Mouse (Mus musculus): ENCODE measurements around the gene Neurod1.

The Neurod1 gene

DNA sequence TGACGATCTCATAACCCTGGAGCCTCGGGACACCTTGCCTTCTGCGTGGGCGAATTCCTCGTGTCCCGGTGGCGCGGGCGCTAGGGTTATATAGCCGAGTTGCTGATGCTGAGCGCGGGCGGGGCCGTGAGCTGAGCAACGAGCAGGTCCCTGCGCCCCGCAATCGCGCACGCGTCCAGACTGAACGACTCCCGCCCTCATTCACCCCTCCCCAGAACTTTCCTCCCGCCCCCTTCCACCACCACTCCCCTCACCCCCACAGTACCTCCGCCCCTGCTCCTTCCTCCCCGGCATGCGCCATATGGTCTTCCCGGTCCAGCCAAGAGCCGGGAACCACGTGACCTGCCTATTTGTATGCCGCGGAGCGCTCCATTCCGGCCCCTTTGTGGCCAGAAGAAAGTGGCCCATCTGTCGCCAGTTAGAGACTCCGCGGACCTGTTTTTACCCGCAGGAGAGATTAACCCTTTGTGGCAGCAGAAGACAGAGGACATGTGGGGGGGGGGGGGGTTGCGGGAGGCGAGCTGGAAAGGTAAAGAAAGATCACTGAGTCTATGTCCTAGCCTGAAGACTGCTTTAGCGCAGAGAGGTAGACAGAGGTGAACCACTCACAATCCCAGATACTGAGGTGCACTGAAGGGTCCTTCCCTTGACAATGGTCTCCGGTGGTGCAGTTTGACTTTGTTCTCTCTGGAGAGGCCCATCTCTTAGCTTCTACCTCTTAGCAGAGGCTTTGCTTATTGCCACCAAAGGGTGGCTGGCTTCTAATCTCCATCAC lies at the start of gene Neurod1, which contains the start of gene Cerkl:
Gene Neurod1, minus strand, starts transcription at position 177 of the 775 bp plus-strand sequence.
Gene Cerkl, minus strand, starts transcription at position 211 of the 775 bp plus-strand sequence.
- DNase-seq (ENCODE audit: low read depth, low spot score) = peak; percentile 89

DNA sequence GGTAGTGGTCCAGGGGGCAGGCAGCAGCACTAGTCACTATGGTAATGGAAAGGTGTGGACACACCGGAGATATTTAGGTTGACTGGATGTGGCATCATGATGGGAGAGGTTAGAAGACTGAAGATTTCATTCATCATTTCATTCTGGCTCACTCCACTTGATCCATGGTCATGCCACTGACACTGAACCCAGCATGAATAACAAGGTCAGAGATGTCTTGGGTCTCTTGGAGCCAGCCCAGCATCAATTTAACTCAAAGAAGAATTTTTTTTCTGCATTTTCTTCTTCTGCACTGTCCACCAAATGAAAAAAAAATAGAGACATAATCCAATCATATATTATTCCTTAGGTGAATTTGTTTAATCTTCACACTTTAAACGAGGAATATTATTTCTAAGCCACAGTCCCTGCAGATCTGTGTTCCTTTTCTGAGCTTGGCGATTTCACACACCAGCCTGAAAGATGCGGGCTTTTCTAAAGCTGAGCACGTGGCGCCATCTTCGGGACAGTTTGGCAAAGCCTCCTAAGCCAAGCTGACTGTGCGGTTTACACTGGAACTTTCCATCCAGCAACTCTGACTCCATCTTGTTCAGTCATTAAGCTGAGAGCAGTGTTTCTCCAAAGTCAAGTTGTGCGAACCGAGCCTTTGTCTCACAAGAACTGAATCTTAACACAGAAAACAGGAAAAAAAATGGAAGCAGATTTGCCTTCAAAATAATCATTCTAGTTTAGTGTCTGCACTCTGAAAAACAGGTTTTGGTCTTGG lies 42.6 kb upstream of the Neurod1 start:
- peak; percentile 83 for DNase-seq (ENCODE audit: low read depth, low spot score)

DNA sequence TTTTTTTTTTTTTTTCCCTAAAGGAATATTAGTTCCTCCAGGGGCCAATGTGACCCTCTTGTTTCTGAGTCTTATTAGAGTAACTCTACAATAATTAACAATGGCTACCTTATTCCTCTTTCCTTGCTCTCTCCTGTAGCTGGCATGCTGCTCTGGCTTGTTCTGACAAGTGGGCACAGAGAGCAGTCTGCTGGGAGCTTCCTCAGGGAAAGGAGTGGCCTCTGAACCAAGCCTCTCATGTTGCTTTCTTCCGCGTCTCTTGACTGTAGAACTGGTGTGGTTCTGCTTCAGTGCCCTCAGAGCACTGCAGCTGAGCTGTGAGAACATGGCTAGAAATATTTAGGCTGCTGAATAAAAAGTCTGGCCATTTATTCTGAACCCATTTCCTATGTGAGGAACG lies 28.6 kb upstream of the Neurod1 start:
- no peak for DNase-seq (ENCODE audit: low read depth, low spot score)

DNA sequence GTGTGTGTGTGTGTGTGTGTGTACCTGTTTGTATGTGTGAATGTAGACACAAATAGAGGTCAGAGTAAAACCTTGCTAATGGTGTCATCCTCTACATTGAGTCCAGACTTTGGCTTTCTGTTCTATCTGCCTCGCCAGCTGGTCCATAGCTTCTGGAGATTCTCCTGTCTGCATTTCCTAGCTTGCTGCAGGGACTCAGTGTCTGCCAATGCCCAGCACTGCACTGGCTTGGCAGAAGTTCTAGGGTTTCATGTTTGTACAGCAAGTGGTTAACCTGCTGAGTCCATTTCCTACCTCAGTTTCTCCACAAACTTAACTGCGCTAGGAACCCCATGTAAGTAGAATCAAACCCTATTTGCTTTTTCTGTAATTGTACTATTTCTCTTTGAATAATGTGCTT lies 26.0 kb upstream of the Neurod1 start:
- no peak for DNase-seq (ENCODE audit: low read depth, low spot score)

- DNase-seq (ENCODE audit: low read depth, low spot score) = no peak
Observed at GRCm38 (mm10) chr2:79462411-79462810, 5.9 kb upstream of the Neurod1 start.

DNA sequence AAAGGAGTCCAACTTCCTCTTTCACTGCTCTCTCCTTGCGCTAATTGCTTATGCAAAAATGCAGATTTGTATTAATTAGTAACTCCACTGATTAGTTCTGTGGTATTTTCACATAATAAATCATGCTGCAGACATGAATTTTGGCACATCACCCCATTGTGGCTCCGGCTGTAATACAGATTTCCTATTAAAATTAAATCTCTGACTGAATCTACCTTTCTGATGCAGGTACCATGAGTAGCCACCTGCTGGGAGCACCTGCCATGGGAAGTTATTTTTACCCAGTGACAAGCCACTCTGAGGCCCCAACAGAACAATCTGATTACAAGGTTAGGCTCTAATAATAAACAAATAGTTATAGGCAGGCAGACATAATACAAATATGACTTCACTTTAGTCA lies 5.3 kb upstream of the Neurod1 start:
- DNase-seq (ENCODE audit: low read depth, low spot score) = no peak

DNA sequence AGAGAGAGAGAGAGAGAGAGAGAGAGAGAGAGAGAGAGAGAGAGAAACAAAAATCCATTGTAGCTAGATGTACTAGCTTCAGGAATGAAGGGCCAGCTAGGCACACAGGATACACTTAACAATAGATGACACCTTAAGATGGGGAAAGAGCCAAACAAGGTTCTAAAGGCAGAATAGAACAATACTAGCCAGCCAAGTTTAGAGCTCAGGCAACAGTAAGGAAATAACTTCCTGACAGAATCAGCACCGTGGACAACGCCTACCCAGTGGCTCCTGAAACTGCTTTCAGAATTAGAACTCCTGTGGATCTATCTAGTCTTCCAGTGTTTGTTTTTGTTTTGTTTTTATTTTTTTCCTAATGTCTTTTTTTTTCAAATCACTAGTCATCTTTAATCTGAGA lies 4.0 kb upstream of the Neurod1 start:
- DNase-seq (ENCODE audit: low read depth, low spot score) = peak; percentile 44

GRCm38 (mm10) chr2:79460107-79460506 lies 3.6 kb upstream of the Neurod1 start:
- no peak for DNase-seq (ENCODE audit: low read depth, low spot score)

DNA sequence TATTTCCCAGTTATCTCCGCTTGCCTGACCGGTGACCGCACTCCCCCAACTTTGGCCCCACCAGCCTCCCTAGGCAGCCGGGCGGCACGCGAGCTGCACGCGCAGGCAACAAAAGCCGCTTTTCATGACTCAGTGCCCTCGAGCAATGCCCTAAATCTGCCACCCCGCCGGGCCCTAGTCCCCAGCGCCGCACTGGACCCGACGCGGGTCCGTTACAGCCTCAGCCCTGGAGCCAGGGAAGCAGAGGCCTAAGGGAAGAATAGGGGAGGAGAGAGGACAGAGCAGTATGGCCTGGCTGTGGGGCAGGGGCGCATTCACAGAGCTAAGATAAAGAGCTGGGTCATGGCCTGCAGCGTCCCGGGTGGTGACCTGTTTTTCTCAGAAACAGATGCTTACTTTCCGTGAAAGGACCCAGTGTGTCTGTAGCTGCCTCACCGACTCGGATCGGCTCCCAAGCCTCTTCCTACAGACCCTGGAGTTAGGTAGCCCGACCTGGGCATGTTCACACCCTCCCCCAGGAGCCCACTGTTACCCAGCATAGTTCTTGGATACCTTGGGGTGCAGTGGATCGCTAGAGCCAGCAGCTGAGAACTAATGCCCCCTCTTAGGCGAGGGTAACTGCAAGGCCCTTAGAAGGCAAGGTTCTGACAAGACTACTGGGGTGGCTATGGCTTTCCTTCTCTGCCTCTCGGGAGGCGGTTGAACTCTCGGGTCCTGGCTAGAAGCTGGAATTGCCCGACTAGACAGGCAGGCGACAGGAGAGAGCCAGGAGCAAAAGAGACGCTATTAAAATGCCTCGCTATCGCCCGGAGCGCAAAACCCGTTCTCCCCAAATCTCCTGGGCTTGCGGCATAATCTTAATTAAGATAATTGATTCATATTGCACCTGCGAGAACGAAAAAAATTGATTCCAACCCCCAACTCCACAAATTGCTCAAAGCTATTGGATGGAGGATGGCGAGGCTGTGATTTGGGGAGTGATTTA lies 2.8 kb upstream of the Neurod1 start:
- DNase-seq (ENCODE audit: low read depth, low spot score) = peak; percentile 17

DNA sequence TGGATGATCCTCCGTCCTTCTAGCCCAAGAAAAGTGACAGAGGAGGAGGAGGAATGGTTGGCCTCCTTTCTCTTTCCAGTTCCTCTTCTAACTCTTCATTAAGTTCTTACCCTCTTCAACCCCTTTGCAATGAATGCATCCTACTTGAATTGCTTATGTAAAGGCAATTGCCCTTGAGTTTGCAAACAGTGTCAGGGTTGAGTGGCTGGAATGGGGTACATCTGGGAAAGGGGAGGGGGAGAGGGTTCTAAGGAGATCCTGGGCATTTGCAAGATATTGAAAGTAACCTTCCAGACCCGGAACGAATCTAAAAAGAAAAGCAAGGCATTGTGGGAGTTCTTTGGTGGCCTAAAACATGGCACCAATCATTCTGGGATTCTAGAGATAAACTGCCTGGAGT lies 1.4 kb upstream of the Neurod1 start:
- DNase-seq (ENCODE audit: low read depth, low spot score) = peak; percentile 15

GRCm38 (mm10) chr2:79457434-79457833 lies 883 bp upstream of the Neurod1 start:
- DNase-seq (ENCODE audit: low read depth, low spot score) = no peak

DNA sequence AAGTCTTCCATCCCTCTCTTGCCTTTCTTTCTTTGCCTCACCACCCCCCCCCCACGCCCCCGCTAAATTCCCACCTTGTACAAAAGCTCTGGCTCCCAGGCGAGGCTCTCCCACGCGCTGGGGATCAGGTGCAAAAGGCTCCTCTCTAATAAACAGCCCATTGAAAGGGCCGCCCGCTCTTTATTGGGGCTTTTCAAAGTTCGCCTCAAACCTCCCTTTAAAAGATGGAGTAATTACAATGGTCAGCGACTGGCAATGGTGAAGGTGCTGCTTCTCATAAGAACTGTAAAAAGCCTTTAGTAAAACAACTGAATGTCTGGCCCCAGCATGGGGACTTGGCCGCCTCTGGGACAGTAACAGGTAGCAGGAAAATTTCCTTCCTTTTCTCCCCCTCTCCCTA lies 905 bp downstream of the Neurod1 start:
- no peak for DNase-seq (ENCODE audit: low read depth, low spot score)

GRCm38 (mm10) chr2:79454786-79455446 lies 1.6 kb downstream of the Neurod1 start:
- DNase-seq (ENCODE audit: low read depth, low spot score) = no peak

DNA sequence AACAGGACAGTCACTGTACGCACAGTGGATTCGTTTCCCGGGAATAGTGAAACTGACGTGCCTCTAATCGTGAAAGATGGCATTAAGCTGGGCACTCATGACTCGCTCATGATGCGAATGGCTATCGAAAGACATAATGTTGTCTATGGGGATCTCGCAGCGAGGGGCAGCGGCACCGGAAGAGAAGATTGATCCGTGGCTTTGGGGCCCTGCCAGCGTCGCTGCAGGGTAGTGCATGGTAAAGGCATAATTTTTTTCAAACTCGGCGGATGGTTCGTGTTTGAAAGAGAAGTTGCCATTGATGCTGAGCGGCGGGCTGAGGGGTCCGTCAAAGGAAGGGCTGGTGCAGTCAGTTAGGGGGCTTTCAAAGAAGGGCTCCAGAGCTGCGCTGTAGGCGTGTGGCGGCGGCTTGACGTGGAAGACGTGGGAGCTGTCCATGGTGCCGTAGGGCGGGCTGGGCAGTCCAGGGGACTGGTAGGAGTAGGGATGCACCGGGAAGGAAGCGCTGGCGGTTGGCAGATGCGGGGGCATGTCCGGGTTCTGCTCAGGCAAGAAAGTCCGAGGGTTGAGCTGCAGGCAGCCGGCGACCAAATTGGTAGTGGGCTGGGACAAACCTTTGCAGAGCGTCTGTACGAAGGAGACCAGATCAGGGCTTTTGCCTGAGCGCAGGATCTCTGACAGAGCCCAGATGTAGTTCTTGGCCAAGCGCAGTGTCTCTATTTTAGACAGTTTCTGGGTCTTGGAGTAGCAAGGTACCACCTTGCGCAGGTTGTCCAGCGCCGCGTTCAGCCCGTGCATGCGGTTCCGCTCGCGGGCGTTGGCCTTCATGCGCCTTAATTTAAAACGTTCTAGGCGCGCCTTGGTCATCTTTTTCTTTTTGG lies 2.4 kb downstream of the Neurod1 start:
- DNase-seq (ENCODE audit: low read depth, low spot score) = peak; percentile 85

DNA sequence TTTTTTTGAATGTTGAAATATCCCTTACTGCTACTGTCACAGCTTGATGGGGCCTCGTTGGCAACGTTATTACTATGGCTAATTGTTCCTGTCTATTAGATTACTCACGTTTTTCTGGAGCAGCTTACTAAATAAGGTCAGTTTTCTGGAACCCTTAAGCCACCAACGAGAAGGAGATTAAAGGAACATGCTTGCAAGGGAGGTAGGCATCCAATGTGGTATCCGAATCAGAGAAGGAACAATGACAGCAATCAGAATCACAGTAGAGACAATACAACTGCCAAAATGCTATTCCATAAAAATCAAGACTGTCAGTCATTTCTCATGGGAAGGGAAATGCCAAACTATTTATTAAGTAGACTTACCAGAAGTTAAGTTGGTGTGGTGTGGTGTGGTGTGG lies 5.1 kb downstream of the Neurod1 start:
- DNase-seq (ENCODE audit: low read depth, low spot score) = no peak

GRCm38 (mm10) chr2:79450684-79451394 lies 5.7 kb downstream of the Neurod1 start:
- no peak for DNase-seq (ENCODE audit: low read depth, low spot score)

- no peak for DNase-seq (ENCODE audit: low read depth, low spot score)
Observed at GRCm38 (mm10) chr2:79449371-79449770, 7.2 kb downstream of the Neurod1 start.

DNA sequence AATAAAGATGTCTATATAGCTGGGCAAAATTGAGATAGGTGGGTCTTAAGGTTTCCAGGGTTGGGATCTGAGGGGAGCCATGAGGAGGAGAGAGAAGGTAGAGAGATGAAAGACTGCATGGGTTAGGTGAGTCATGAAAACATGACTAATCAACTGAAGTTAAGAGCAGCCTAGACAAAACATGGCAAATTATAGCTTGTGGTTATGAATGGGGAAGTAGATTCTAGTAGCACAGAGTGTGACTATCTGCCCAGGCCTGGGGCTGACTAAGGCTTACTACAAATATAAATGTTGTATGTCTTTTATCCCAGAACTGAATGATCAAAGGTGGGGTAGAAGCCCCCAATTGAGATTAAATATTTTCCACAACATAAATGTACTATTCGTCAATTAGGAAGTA lies 9.4 kb downstream of the Neurod1 start:
- DNase-seq (ENCODE audit: low read depth, low spot score) = no peak

DNA sequence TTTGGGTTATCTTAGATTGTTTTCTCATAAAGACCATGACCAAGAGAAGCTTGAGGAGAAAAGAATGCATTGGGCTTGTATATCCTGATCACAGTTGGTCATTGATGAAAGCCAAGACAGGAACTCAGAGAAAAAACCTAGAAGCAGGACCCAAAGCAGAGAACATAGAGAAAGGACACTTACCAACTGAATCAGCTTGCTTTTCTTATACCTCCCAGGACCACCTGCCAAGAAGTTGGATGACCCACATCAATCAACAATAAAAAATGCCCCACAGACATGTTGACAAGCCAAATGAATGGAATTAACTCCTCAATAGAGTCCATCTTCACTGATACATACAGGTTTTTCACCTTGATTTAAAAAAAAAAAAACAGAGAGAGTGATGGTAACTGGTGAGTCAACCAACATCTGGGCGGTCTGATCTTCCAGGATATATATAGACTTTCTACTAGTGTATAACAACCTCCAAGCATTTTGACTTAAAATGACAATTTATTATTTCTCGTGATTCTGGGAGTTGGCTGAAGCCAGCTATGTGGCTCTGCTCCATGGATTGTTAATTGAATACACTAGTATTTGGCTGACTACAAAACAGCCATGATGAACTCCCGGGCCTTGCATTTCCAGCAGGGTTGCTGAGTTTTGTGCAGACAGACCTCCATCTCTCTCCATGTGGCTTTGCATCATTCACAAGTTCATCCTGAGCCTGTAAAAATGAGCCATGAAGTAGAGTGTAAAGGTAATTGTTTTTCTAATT lies 12.5 kb downstream of the Neurod1 start:
- peak; percentile 3 for DNase-seq (ENCODE audit: low read depth, low spot score)
